Mouse (Mus musculus) ES-Bruce4 (cell line): ENCODE data around the gene Sbds. TPM values are rescaled to one million over a fixed set of nuclear protein-coding genes. Genes with fewer than 3 reads are reported as not detected.

Experiments
- H3K27ac ChIP-seq: 2 replicates; pipeline ENCODE4 v1.5.1; 2012; ENCODE audit warnings: low read length, inconsistent platforms; ENCODE audit not compliant: insufficient read depth
- H3K27me3 ChIP-seq: 2 replicates; pipeline ENCODE4 v1.6.1; 2012; ENCODE audit warnings: mild to moderate bottlenecking, low read length, inconsistent platforms; ENCODE audit not compliant: control insufficient read depth, poor library complexity, insufficient read depth, severe bottlenecking
- H3K36me3 ChIP-seq: 2 replicates; pipeline ENCODE4 v1.6.1; 2012; ENCODE audit warnings: inconsistent platforms, mild to moderate bottlenecking, low read length, moderate library complexity; ENCODE audit not compliant: control insufficient read depth, poor library complexity, insufficient read depth, severe bottlenecking
- H3K4me1 ChIP-seq: one replicate; pipeline ENCODE4 v1.8.1; 2011; ENCODE audit warnings: low read length; ENCODE audit not compliant: control insufficient read depth, insufficient read depth
- H3K4me3 ChIP-seq: 2 replicates; pipeline ENCODE4 v1.5.1; 2011; ENCODE audit warnings: low read depth, mild to moderate bottlenecking, low read length
- H3K9ac ChIP-seq: 2 replicates; pipeline ENCODE4 v1.6.1; 2012; ENCODE audit warnings: low read depth, mild to moderate bottlenecking, inconsistent platforms; ENCODE audit not compliant: poor library complexity, severe bottlenecking
- H3K9me3 ChIP-seq: replicated peaks from 2 replicates; pipeline ENCODE4 v1.6.1; 2012; ENCODE audit warnings: mild to moderate bottlenecking, low read length, inconsistent platforms; ENCODE audit not compliant: control insufficient read depth, poor library complexity, insufficient read depth, severe bottlenecking
- CTCF ChIP-seq: IDR thresholded peaks from one replicate; pipeline ENCODE4 v1.8.1; 2011; ENCODE audit warnings: low read depth, low read length
- EP300 ChIP-seq: IDR thresholded peaks from 2 replicates; pipeline ENCODE4 v1.6.1; 2011; ENCODE audit warnings: low read depth, low read length; ENCODE audit not compliant: insufficient read depth
- POLR2A ChIP-seq: IDR thresholded peaks from one replicate; pipeline ENCODE4 v1.8.1; 2011; ENCODE audit warnings: low read length; ENCODE audit not compliant: insufficient read depth
- polyA plus RNA-seq: library from polyadenylated mRNA; stranded (reverse); fragments of >200 nt; gene quantifications from 2 replicates; pipeline ENCODE4 v1.2.4, GENCODE M21; 2011; ENCODE audit warnings: low read depth; ENCODE audit not compliant: missing spikeins, insufficient read depth, insufficient read length

Gene Sbds
- polyA plus RNA-seq, 1 experiment = 66.8 TPM

- Histone ChIP-seq H3K9me3 (0 out of 2 replicates have a peak, but pooled peaks cover under 1% of the 10 kb centered on the region), H3K4me3 (no peak overlapping the region), H3K4me1 (no peaks in the 10 kb centered on the region), H3K9ac (no peak overlapping the region), H3K27ac (no peak overlapping the region), H3K36me3 (peaks cover 31% of the 10 kb centered on the region), H3K27me3 (no peaks in the 10 kb centered on the region)
- TF ChIP-seq POLR2A = no peak
- no peak for TF ChIP-seq CTCF
- no peak for TF ChIP-seq EP300
Observed at GRCm38 (mm10) chr5:130278011-130278472, 22.7 kb upstream of the Sbds start.

- H3K27ac ChIP-seq = no peak overlapping the region
- H3K9ac ChIP-seq = no peak overlapping the region
- no peaks in the 10 kb centered on the region for H3K27me3 ChIP-seq
- H3K4me1 ChIP-seq = no peaks in the 10 kb centered on the region
- H3K4me3 ChIP-seq = no peak overlapping the region
- TF ChIP-seq EP300 (no peak), CTCF (no peak), POLR2A (no peak)
- H3K9me3 ChIP-seq = no peaks in the 10 kb centered on the region
- H3K36me3 ChIP-seq = peaks cover 31% of the 10 kb centered on the region
Observed at GRCm38 (mm10) chr5:130275509-130275908, 20.2 kb upstream of the Sbds start.

DNA sequence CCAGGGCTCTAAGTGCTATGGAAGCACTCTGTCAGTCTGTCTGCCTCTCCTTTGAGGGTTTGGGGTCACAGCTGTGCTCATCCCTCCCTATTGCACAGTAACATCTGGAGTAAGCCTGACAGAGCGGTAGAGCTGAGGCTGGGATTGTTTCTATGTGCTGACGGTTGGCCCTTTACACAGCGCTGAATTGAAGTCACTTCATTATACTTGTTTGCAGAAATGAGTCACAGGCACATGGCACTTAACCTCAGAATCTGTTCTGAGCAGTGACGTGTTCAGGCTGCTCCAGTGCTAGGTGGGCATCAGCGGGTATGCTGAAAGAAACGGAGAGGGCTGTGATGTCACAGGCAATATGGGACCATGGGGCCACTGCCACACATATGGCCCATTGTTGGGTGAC is 17.7 kb upstream of the Sbds start:
- no peak overlapping the region for H3K4me3 ChIP-seq
- TF ChIP-seq POLR2A (no peak), CTCF (no peak), EP300 (no peak)
- no peaks in the 10 kb centered on the region for H3K27me3 ChIP-seq
- no peak overlapping the region for H3K9ac ChIP-seq
- H3K4me1 ChIP-seq = no peaks in the 10 kb centered on the region
- no peak overlapping the region for H3K27ac ChIP-seq
- H3K36me3 ChIP-seq = peaks cover 23% of the 10 kb centered on the region
- H3K9me3 ChIP-seq = no peaks in the 10 kb centered on the region

- Histone ChIP-seq H3K36me3 (peaks cover 25% of the 10 kb centered on the region), H3K4me3 (no peak overlapping the region), H3K4me1 (no peaks in the 10 kb centered on the region), H3K9ac (no peak overlapping the region), H3K9me3 (no peaks in the 10 kb centered on the region), H3K27ac (no peak overlapping the region), H3K27me3 (no peaks in the 10 kb centered on the region)
- TF ChIP-seq CTCF (peak; percentile 65), POLR2A (no peak), EP300 (no peak)
Observed at GRCm38 (mm10) chr5:130272344-130272743, 17.0 kb upstream of the Sbds start.

GRCm38 (mm10) chr5:130268976-130269375 is 13.6 kb upstream of the Sbds start:
- Histone ChIP-seq H3K27me3 (no peaks in the 10 kb centered on the region), H3K27ac (no peak overlapping the region), H3K9me3 (no peaks in the 10 kb centered on the region), H3K4me1 (no peaks in the 10 kb centered on the region), H3K4me3 (no peak overlapping the region), H3K36me3 (peaks cover 22% of the 10 kb centered on the region), H3K9ac (no peak overlapping the region)
- TF ChIP-seq POLR2A (no peak), CTCF (no peak), EP300 (no peak)

GRCm38 (mm10) chr5:130267316-130267715 is 12.0 kb upstream of the Sbds start:
- peak; percentile 57 for TF ChIP-seq CTCF
- no peak for TF ChIP-seq POLR2A
- Histone ChIP-seq H3K36me3 (peaks cover 22% of the 10 kb centered on the region), H3K9me3 (no peaks in the 10 kb centered on the region), H3K27ac (no peak overlapping the region), H3K4me3 (no peak overlapping the region), H3K27me3 (no peaks in the 10 kb centered on the region), H3K4me1 (no peaks in the 10 kb centered on the region), H3K9ac (no peak overlapping the region)
